Mouse (Mus musculus) CD4-positive helper T cell, adult 2 months (primary cell): ENCODE measurements around the gene Mpig6b.

Experiments used
- DNase-seq: peaks from one replicate; pipeline ENCODE4 v3.0.0-alpha.2; 2012; ENCODE audit warnings: low read depth, missing footprints, low spot score

The Mpig6b gene

DNA sequence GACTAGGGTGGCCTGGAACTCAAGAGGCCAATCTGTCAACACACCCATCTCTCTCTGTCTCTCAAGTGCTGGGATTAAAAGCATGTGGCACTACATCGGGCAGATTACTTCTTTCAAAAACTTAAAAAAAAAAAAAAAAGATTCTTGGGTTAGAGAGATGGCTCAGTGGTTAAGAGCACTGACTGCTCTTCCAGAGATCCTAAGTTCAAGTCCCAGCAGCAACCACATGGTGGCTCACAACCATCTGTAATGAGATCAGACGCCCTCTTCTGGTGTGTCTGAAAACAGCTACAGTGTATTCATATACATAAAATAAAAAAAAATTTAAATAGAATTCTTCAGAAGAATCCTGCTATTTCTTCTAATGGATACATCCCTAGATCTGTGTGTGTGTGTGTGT, 22.2 kb upstream of the Mpig6b start:
- peak; percentile 34 for DNase-seq

DNA sequence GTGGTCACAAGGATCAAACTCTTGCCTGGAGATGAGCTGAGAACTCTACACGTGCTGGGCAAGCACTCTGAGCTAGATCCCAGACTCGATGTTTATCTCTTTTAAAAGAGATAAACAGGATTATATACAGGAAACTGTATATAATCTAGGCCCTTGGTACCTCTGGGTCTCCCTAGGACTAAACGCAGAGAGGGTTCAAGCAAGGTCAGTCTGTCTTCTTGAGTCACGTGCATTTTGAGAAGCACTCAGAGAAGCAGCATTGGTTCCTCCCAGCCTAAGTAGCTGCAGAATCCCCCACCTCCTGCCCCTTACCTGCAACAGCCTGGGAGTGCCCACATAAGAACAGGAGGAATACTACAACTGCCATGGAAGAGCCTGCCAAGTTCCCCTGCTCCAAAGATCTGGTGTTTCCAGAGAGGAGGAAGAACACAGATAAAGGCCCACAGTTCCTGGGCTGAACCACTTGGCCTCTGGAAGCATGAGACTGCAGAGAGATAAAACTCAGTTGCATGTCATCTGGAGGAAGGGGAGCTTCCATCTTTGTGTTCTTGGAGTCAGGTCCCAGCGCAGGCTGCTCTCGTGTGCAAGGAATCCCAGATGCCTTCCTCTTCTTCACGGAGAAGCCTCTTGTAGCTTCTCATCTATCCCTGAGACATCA, 19.4 kb upstream of the Mpig6b start, which contains the start of gene Ly6g6f:
Gene Ly6g6f, minus strand, starts transcription at position 403 of the 658 bp plus-strand sequence.
- DNase-seq, result no peak

DNA sequence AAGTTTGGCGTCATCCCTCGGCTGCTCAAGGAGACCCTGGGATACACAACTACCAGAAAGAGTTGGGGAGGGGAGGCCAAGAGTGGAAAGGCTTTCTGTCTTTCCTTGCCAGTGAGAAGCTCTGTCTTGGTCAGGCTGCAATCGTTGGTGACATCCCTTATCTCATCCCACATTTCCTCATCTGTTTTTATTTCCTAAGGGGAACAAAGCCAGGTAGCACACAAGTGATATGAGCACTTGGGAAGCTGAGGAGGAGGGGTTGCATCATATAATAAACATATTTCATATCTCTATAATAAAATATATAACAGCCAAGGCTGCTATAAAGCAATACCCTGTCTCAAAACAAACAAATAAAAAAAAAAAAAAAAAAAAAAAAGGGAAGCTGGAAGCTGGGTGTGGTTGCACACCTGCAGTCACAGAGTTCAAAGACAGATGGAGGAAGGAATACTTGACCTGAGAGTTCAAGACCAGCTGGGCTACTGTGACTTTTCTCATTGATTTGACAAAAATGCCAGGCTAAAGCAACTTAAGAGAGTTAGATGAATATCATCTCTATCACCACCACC, 18.0 kb upstream of the Mpig6b start:
- DNase-seq, result no peak

DNA sequence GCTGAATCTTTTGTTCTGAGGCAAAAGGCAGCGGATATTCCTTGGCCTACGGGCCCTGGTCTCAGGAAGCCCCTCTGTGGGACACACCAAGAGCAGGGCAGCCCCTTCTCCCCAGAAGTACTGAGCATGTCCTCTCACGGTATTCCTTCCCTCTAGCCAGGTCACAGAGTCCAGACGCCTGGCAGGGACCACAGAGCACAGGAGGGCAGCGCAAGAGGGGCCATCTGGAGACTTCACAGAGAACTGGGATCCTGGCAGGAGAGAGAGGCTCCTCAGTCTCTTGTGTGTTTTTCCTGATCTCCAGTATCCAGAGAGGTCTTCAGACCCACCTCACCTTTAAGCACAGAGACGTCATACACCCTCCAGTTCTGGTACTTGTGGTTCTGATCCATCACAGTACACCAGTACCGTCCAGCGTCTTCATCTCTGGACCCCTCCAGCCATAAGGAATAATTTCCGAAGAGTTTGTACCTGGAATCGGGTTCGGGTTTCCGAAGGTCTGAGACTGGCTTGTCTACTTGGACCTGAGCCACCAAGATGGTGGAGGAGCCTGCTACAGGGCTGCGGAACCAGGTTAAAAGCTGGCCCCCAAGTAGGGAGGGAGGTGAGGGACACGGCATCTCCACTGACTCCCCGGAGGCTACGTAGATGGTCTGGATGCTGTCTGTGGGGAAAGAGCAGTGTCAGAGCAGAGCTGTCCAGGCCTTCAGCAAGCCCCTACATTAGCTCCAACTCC, 17.0 kb upstream of the Mpig6b start:
- DNase-seq, result no peak

DNA sequence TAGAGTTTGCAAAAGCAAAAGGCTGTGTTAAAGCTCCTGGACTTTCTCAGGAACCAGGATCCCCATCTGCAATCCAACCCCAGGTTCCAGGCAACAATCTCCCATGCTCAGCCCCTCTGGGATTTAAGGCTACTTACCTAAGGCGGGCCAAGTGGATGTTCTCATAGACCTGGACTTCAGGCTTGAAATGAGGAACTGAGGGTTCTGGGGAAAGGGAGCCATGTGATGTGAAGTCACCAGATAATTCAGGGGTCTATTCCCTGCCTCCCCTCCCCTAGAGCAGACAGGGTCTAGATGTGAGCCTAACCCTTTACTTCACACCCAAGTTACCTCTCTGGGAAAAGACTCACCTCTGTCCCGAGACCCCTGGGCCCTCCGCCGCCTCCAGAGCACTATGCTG, 14.7 kb upstream of the Mpig6b start:
- no peak for DNase-seq

DNA sequence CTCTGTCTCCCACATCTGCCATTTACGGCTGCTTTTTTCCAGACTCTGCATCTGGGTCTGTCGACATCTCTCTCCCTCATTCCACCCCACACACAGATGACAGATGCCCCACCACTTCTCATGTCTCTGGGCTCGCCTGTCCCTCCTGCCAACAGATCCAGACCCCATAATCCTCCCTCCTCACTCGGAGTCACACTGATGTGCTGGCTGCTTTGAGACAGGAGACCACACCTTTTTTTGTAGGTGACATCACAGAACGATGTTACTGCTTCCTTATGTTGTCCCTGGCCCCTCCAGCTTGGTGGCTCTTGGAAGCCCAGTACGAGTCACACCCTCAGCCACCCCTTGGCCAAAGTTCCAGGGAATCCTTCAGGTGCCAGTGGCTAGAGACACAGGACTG, 14.3 kb upstream of the Mpig6b start:
- no peak for DNase-seq

DNA sequence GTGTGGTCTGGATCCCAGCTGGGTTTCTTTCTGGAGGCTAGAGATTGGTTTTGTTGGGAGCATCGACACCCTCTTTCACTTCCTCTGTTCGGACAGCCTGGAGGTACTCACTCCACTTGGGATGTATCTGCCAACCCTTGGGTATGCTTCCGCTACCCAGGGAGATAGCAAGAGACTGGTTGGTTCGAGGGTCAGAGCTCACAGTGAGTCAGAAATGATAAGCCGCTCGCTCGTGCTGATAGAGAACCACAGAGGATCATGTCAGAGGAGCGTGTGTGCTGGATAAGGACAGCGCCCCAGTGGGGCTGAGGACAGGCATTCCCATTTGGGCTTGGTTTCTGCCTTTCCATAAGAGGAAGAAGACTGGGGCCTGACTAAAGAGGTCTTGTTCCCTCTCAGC, 13.8 kb upstream of the Mpig6b start:
- no peak for DNase-seq

DNA sequence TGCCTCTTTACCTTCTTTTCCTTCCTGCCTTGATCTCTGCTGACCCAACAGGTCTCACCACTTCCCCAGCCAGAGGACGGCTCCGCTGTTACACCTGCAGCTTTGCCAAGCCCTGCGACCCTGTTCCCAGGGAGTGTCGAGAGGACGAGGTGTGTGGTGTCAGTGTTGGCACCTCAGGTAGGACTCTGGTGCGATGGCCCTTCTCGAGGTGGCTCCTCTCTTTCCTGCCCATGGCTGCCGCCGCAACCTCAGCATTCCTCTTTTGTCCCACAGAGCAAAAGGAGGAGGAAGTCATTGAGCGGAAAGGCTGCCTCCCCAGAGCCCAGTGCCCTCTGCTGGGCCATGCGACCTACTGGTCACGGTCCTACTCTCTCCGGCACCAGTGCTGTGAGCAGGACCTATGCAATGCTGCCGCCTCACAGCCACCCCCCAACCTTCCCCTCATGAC, 11.8 kb upstream of the Mpig6b start, which contains the start of gene Ly6g6d:
Gene Ly6g6d, minus strand, starts transcription at position 280 of the 448 bp plus-strand sequence.
- DNase-seq, result no peak

DNA sequence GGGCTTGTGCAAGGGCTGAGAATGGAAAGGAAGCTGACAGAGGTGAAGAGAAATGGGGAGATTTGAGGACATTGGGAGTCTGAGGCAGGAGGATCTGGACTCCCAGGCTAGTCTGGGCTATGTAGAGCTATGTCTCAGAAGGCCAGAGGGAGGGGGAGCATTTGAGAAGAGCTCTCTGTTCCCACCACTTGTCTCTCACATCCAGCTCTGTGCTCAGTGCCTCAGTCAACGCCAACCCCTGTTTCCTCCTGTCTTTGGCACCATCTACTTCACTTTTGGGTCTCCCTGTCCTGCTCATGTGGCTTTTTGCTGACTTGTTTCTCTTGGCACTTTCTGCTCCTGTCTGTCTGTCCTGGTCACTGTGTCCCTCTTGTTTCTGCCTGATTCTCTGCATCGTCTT, 11.3 kb upstream of the Mpig6b start:
- no peak for DNase-seq

DNA sequence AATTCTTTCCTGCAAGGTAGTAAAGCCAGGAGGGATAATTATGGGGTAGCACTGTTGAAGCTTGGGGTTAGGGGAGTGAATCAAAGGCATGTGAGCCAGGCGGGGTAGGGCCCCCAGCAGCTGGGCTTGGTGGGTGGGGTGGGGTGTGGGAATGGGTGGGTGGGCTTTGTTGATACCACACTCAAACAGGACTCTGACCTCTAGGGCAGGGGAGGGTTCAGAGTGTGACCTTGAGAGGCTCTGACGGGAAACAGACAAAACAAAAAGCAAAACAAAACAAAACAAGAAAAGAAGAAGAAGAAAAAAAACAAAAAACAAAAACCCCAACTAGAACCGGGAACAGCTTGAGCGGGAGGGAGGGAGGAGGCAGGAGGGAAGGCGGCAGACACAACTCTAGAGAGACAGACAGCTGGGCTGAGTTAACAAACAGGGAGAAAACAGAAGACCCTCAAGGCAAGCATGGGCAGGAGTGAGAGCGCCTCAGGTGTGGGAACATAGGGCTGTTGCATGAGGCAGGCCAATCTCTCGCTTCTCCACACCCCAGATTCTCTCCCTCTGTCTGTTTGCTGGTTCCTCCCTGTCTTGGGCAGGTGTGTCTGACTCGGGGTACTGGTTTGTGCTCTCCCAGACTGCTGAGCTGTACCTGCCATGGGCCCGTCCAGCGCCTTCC, 10.7 kb upstream of the Mpig6b start, which contains the start of gene Ly6g6e:
Gene Ly6g6e, plus strand, starts transcription at position 396 of the 670 bp plus-strand sequence.
- no peak for DNase-seq

DNA sequence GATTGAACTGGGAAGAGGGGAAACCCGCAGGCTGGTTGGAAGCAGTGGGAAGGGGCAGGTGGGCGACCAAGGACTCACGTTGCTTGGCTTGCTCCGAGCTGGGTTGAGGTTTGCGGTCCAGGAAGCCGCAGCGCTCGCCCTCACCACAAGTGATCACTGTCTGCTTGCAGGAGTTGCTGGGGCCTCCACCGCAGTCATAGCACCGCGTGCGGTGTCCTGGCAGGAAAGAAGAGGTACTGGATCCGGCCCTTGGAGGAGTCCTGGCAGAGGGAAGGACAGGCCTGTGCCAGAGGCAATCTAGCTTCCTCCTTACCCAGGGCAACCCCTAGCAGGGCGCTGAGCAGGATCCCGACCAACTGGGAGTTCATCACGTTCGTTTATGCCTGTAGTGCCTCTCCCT, 8.1 kb upstream of the Mpig6b start:
- DNase-seq, result peak; percentile 31

DNA sequence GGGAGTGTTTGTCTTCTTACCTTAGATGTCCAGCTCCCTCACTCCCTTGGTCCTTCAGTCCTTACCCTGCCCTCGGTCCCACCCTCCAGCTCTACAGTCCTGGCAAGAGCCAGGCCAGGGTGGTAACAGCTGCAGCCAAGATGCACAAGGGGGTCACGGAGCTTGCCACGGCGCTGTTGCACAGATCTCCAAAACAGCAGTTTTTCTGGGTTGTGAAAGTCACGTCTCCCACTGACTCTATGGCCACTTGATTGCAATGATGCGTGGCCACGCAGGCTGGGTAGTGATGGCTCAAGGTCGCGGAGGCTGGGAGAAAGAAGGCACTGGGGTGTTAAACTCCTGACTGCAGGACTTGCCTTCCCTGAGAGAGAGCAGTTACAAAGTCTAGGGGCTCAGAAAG, 5.5 kb upstream of the Mpig6b start:
- no peak for DNase-seq

DNA sequence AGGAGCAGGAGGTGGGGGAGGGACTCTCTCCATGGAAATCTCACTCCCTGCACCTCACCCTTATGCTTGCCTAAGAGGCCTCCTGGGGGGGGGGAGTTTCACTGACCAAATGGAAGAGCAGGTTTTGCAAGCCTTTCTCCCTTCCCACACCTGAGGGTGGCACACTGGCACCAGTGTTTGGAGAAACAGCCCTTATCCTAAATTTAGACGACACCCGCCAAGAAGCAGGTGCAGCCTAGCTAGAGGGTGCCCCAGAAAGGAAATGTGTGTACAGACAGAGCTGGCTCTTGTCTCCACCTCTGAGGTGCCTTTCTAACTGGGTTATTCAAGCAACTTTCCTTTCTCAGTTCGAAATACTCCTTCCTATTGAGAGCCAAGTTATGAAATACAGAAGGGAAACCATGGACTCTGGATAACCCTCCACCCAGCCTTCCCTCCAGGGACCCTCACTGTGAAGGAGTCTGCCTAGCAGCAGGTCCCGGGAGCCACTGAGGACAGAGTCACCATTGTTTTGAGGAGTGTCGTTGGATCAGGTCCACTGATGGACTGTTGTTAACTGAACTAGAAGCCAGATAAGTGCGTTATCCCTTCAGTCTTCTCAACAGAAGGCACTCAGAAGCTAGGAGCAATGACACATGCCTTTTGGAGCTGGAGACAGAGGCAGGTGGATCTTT, 4.7 kb upstream of the Mpig6b start:
- no peak for DNase-seq

DNA sequence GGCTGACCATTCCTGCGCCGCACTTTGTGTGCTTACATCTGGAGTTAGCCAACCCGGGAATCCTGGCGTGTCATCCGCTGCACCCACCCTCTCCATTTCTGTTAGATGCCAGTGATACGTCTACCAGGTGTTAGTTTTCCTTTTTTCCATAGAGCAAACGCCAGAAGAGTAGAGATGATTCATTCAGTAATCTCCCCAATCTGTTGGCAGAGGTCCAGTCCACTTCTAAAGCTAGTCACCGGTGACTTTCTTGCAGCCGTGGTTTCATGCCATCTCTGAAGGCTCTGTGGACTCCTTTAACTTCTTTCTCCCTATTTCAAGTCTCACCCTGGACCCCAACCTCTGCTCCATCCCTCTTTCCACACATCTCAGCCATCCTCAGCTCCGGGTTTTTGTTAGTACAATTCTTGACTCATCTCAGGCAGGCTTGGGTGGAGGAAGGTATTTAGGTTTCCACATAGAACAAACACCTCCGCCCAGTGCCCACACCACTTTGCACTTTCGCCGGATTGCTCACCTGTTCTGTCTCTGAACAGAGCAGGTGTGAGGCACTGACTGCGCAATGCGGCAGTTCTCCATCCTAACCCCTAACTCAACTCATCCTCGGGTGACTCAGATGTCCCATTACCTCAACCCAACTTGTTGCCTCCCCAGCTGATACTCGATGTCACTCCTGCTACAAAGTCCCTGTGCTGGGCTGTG, 2.4 kb upstream of the Mpig6b start:
- peak; percentile 31 for DNase-seq

DNA sequence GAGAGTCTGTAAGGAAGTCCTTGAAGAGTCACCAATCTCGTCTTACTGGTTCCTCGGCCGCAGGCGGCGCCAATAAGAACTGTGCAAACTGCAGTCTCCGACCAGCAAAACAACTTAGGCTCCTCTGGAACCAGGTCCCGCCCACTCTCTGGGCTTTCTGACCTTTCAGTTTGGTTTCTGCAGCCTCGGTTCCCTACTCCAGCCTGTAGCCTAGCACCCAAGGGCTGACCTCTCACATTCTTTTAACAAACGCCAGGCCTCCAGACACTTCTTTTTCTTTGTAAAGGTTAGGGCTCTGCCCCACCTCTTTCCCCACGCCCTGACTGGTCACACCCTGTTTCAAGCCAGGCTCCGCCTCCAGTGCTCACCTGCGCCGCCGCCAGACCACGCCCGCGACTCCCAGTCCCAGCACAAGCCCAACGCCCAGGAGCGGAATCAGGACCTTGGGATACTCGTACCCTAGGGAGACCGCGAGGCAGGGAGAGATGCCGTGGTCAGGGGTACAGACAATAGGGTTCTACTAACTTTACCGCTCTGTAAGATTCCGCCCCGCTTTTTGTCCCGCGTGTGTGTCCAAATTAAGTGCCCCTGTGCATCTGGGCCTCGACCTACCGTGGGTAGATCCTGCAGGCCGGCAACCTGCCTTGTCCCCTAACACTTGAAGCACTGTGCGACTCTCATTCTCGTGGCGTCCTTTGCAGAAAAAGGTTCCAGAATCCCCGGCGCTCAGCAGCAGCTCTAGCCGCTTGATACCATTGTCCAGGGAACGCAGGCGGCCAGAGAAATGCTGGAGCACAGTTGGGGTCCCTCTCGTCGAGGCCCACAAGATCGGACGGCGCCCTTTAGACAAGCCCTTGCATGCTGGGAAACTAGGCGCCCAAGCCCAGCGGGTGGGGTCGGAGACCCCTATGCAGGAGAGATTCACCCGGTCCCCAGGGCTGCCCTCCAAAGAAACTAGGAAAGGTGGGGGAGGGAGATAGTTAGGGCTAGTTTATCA, 735 bp downstream of the Mpig6b start, which contains the start of gene Ly6g6c:
Gene Ly6g6c, plus strand, starts transcription at position 438 of the 997 bp plus-strand sequence.
- DNase-seq, result peak; percentile 45

DNA sequence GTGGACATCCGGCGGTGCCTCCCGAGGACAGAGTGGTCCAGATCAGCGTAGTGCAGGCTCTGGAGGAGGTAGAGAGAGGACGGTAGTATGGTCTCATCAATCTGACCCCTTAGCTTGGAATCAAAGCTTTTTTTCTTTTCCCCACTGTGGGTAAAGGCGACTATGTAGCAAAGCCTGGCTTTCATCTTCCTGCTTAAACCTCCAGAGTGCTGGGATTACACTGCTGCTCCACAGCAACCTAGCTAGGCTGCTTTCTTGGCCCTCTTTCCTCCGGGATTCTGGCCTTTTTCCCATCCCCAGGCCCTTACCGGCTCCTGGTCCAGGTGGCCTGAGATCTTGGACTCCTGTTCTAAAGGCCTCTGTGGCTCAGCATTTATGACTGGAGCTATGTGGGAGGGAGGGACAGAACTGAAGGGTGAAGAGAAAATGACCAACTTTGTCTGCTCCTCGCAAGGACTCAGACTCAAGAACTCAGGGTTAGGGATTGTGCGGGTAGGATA, 1.6 kb downstream of the Mpig6b start:
- no peak for DNase-seq

DNA sequence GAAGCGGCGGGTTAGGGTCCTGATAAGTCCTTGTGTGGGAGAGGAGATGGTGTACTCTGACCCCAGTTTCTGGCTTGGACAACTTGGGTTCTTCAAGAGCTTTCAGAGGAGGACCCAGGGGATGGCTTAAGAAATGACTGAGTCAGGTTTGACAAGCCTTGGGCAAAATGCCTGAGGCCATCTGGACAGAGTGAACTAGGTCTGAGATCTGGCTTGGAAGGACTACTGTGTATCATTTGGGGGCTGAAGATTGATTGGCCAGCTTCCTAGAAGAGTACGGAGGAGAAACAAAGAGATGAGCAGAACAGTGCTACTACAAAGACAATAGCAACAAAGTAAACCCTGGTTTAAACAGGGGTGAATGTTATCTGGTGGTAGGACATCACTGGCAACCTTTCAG, 2.5 kb downstream of the Mpig6b start:
- DNase-seq, result no peak

DNA sequence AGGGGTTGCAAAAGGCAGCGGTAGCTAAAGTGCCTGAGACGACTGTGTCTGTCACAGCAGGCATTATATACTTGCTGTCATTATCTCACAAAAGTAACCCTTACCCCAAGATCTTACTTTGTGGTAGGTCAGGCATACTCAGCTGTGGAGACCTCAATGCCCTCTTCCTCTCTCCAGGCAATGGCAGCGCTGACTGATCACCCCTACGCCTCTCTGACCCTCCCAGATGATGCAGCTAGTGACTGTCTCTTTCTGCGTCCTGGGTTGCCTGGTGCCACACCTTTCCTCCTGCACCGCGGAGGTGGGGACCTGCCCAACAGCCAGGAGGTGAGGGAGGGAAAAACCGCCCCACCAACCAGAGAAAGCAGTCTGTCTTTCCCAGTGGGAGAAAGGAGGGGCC, 4.7 kb downstream of the Mpig6b start:
- no peak for DNase-seq

DNA sequence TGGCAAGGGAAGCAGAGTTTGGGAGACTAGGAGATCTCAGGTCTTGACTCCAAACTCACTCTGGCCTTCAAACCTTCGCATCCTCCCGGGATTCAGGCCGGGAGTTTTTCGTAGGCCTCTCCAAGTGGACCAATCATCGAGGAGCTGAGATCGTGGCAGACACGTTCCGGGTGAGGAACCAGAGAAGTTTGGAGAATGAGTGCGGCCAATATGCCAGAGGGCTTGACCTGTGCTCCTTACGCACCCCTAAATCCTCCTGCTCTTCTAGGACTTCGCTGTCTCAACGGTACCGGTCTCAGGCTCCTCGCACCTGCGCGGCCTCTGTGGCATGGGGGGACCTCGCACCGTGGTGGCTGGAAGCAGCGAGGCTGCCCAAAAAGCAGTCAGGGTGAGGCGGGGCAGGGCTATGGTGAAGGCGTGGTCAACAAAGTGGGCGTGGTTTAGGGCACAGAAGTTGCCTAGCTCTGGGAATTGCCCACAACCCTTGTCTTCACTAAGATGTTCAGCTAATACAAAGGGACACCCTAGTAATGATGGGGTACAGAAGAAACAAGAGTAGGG, 5.2 kb downstream of the Mpig6b start:
- DNase-seq, result no peak
